Mouse (Mus musculus) C2C12 (cell line): ENCODE data around the gene Ugt1a5.
"Not testable (repeated sequence)": the region's sequence is repeated elsewhere in the genome, so short reads cannot be mapped to it uniquely, and the experiment has no call there.

ENCODE experiments used
- CEBPB ChIP-seq: IDR thresholded peaks from one replicate; pipeline ENCODE4 v1.6.1; 2011; ENCODE audit warnings: low read depth, mild to moderate bottlenecking, control low read depth, moderate library complexity
- CTCF ChIP-seq: IDR thresholded peaks from one replicate; pipeline ENCODE4 v1.5.1; 2011; ENCODE audit not compliant: control insufficient read depth, insufficient read depth, insufficient read length
- MAX ChIP-seq: IDR thresholded peaks from one replicate; pipeline ENCODE4 v1.6.1; 2011; ENCODE audit warnings: mild to moderate bottlenecking, control low read depth
- MYOG ChIP-seq: IDR thresholded peaks from one replicate; pipeline ENCODE4 v1.6.1; 2011; ENCODE audit not compliant: control insufficient read depth, insufficient read length; ENCODE audit errors: extremely low read depth
- USF1 ChIP-seq: IDR thresholded peaks from one replicate; pipeline ENCODE4 v1.6.1; 2011; ENCODE audit warnings: low read depth, mild to moderate bottlenecking, control low read depth, moderate library complexity

- not testable (repeated sequence) for TF ChIP-seq CTCF, CEBPB, MAX, USF1, MYOG
These were observed 35.6 kb upstream of the Ugt1a5 start for GRCm38 (mm10) chr1:88130223-88130622.
